Comparison of ENCODE assay signal across 10 mouse cellular contexts in the genomic region with DNA sequence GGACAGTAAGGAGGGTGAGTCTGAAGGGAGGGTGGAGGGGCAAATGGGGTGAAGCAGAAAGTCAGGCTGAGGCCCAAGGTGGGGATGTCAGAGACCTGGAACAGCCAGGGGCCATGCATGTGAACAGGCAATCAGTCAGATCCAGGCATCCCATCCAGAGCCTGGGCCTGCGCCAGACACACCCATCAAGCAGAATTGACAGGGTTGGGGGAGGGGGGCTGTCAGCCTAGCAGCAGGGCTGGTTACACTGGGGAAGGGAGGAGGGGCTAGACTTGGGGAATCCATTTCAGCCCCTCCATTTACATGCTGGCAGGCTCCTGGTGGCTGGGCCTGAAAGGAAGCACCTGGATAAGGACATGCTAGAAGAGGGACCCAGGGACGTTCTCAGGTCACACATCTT. TPM values are rescaled to one million over a fixed set of nuclear protein-coding genes. Genes with fewer than 3 reads are reported as not detected.
DNase-seq lines count a peak whose midpoint lies in the region; ATAC-seq and TF ChIP-seq lines count a peak whose summit lies in the region.
"Had no signal": no experiment of that assay in that cellular context is flagged by ENCODE, and none has a peak within 500 bp of the region (broad histone marks: within the 10 kb centered on the region; RNA-seq: fewer than 3 reads in every experiment).

No protein-coding gene starts in this region.

- peak overlapping the region; percentile 77 for H3K27ac ChIP-seq in heart, embryonic 10.5 days
- no peak overlapping the region for H3K27ac ChIP-seq in CH12.LX (ENCODE audit: insufficient read depth, low read depth)
- H3K27ac ChIP-seq in embryonic facial prominence, embryonic 14.5 days (replicated peaks; ENCODE audit: low read depth, low read length): peak overlapping the region; percentile 35
- 0 out of 2 replicates have a peak overlapping the region, but pooled peaks have one; percentile 0 for H3K27ac ChIP-seq in limb, embryonic 11.5 days (replicated peaks; ENCODE audit: low read depth, low read length)
- no peak overlapping the region for H3K27ac ChIP-seq in cerebellum, adult 2 months (ENCODE audit: insufficient read depth, low read length)

- 21% methylated on average over 2 of the region's 2 CpGs for WGBS in heart, embryonic 10.5 days
- WGBS in embryonic facial prominence, embryonic 14.5 days: 19% methylated on average over 2 of the region's 2 CpGs
- WGBS in limb, embryonic 11.5 days: 20% methylated on average over 2 of the region's 2 CpGs
- 65% methylated on average over 2 of the region's 2 CpGs for WGBS in cerebellum, adult 2 months

- peak; percentile 47; the same call in 1 of the 2 replicates for ATAC-seq in embryonic facial prominence, embryonic 14.5 days (ENCODE audit: low read depth)
- ATAC-seq in limb, embryonic 11.5 days (ENCODE audit: insufficient number of reproducible peaks, low FRiP score, low TSS enrichment, low read depth): peak; percentile 28; the same call in 1 of the 2 replicates
- ATAC-seq: activated CD4-positive, CD25-positive, alpha-beta regulatory T cell, adult 4 months had no signal

- no peak for TF ChIP-seq RAD21 in CH12.LX (IDR thresholded peaks at IDR 0.05; ENCODE audit: low read depth, low read length)

- no peak overlapping the region for H3K4me3 ChIP-seq in heart, embryonic 10.5 days
- peak overlapping the region in 1 of 3 experiments; percentile 38 for H3K4me3 ChIP-seq in CH12.LX (replicated peaks in 1 of 3; ENCODE audit: low read depth in 2 of 3, low read length in 2 of 3, poor library complexity in 1 of 3)
- H3K4me3 ChIP-seq in embryonic facial prominence, embryonic 14.5 days (ENCODE audit: low read depth, low read length): no peak overlapping the region
- H3K4me3 ChIP-seq in limb, embryonic 11.5 days (ENCODE audit: low read depth, low read length): no peak overlapping the region
- no peak overlapping the region for H3K4me3 ChIP-seq in cerebellum, adult 2 months (replicated peaks; ENCODE audit: insufficient read depth, low read depth, low read length)

- in situ Hi-C loops in CH12.LX (cut with MboI; ENCODE audit: low pct_ligation_motif_present, low pct_unique_long_range_greater_than_20kb, low sequenced_read_pairs): no loop called here

- TF ChIP-seq CTCF in CH12.LX (conservative IDR thresholded peaks at IDR 0.05 in 1 of 2, IDR thresholded peaks at IDR 0.05 in 1 of 2; ENCODE audit: low read depth in 2 of 2, low read length in 2 of 2): no peak
- no peak for TF ChIP-seq CTCF in cerebellum, adult 2 months (IDR thresholded peaks at IDR 0.05; ENCODE audit: borderline replicate concordance, insufficient read depth, low read depth, low read length)

- DNase-seq in heart, embryonic 10.5 days (ENCODE audit: low spot score): no peak
- no peak for DNase-seq in heart, adult 18-20 months
- DNase-seq in CH12.LX (ENCODE audit: extremely low read depth): peak; percentile 81
- peak; percentile 70 for DNase-seq in embryonic facial prominence, embryonic 14.5 days (ENCODE audit: low spot score)
- DNase-seq in limb, embryonic 11.5 days (ENCODE audit: low spot score): peak; percentile 53
- no peak for DNase-seq in cerebellum, adult 8-10 months
- no peak for DNase-seq in frontal cortex, postnatal 36 days (ENCODE audit: low spot score in 2 of 2)
- DNase-seq in cerebellum, adult 2 months: no peak

- H3K4me1 ChIP-seq in heart, embryonic 10.5 days: peaks cover 65% of the 10 kb centered on the region
- H3K4me1 ChIP-seq in CH12.LX (ENCODE audit: control insufficient read depth in 1 of 2, insufficient read depth in 2 of 2): peaks cover 19 to 76% of the 10 kb centered on the region in 2 experiments
- H3K4me1 ChIP-seq in embryonic facial prominence, embryonic 14.5 days (ENCODE audit: control insufficient read depth, insufficient read depth, low read length): peaks cover 43% of the 10 kb centered on the region
- peaks cover 29% of the 10 kb centered on the region for H3K4me1 ChIP-seq in limb, embryonic 11.5 days (ENCODE audit: control insufficient read depth, insufficient read depth, low read length)
- no peaks in the 10 kb centered on the region for H3K4me1 ChIP-seq in cerebellum, adult 2 months (ENCODE audit: control insufficient read depth, insufficient read depth, low read length)

- dilution Hi-C loops in CH12.LX (cut with MboI; ENCODE audit: extremely low pct_ligation_motif_present, extremely low pct_unique_long_range_greater_than_20kb, low sequenced_read_pairs): no loop called here

- H3K79me2 ChIP-seq in CH12.LX (replicated peaks; ENCODE audit: control insufficient read depth, extremely low read depth, insufficient read depth, poor library complexity, severe bottlenecking): no peaks in the 10 kb centered on the region

- H3K36me3 ChIP-seq in heart, embryonic 10.5 days: no peaks in the 10 kb centered on the region
- H3K36me3 ChIP-seq in CH12.LX (replicated peaks in 1 of 2; ENCODE audit: control insufficient read depth in 1 of 2, insufficient read depth in 1 of 2, low read length in 1 of 2): peaks cover 0 to 20% of the 10 kb centered on the region in 2 experiments
- no peaks in the 10 kb centered on the region for H3K36me3 ChIP-seq in embryonic facial prominence, embryonic 14.5 days (ENCODE audit: control insufficient read depth, insufficient read depth, low read length)
- H3K36me3 ChIP-seq in limb, embryonic 11.5 days (ENCODE audit: control insufficient read depth, insufficient read depth, low read length): no peaks in the 10 kb centered on the region

- TF ChIP-seq POLR2A in CH12.LX (IDR thresholded peaks at IDR 0.05; ENCODE audit: low read depth, low read length): no peak
- no peak for TF ChIP-seq POLR2A in cerebellum, adult 2 months (IDR thresholded peaks at IDR 0.05; ENCODE audit: borderline replicate concordance, insufficient read depth, low read length)

- no peak overlapping the region for H3K4me2 ChIP-seq in CH12.LX (ENCODE audit: insufficient read depth, low read depth, poor library complexity, severe bottlenecking)
- H3K4me2 ChIP-seq in embryonic facial prominence, embryonic 14.5 days (ENCODE audit: low read depth, low read length): no peak overlapping the region
- H3K4me2 ChIP-seq in limb, embryonic 11.5 days (ENCODE audit: low read depth, severe bottlenecking): no peak overlapping the region

- no peaks in the 10 kb centered on the region for H3K27me3 ChIP-seq in heart, embryonic 10.5 days (ENCODE audit: insufficient read depth, poor library complexity, severe bottlenecking)
- no peaks in the 10 kb centered on the region for H3K27me3 ChIP-seq in CH12.LX (replicated peaks)
- no peaks in the 10 kb centered on the region for H3K27me3 ChIP-seq in embryonic facial prominence, embryonic 14.5 days (replicated peaks; ENCODE audit: control insufficient read depth, insufficient read depth, low read length)
- no peaks in the 10 kb centered on the region for H3K27me3 ChIP-seq in limb, embryonic 11.5 days (ENCODE audit: control insufficient read depth, insufficient read depth, low read length)
- H3K27me3 ChIP-seq in cerebellum, adult 2 months (ENCODE audit: control insufficient read depth, insufficient read depth, low read length): no peaks in the 10 kb centered on the region

- no peak overlapping the region for H3K9ac ChIP-seq in CH12.LX (ENCODE audit: insufficient read depth, low read depth)
- H3K9ac ChIP-seq in embryonic facial prominence, embryonic 14.5 days (ENCODE audit: low read depth, low read length): no peak overlapping the region
- no peak overlapping the region; the same call in 1 of the 2 replicates for H3K9ac ChIP-seq in limb, embryonic 11.5 days (ENCODE audit: low read length)

- no peak for TF ChIP-seq EP300 in CH12.LX (IDR thresholded peaks at IDR 0.05; ENCODE audit: low read length)

- H3K9me3 ChIP-seq in heart, embryonic 10.5 days: no peaks in the 10 kb centered on the region
- H3K9me3 ChIP-seq in CH12.LX (replicated peaks; ENCODE audit: low read length): no peaks in the 10 kb centered on the region
- H3K9me3 ChIP-seq in embryonic facial prominence, embryonic 14.5 days (ENCODE audit: control insufficient read depth, low read length): no peaks in the 10 kb centered on the region
- H3K9me3 ChIP-seq in limb, embryonic 11.5 days (ENCODE audit: control insufficient read depth, low read length): no peaks in the 10 kb centered on the region

TF ChIP-seq in CH12.LX, 34 proteins besides CTCF, POLR2A, EP300 and RAD21:
- 0 out of 2 replicates have a peak, but pooled peaks have one; percentile 12 for TF ChIP-seq ETS1 (conservative IDR thresholded peaks at IDR 0.05; ENCODE audit: low read depth, low read length)
- no peak for TF ChIP-seq USF2 (conservative IDR thresholded peaks at IDR 0.05; ENCODE audit: low read depth, low read length)

RNA-seq across cellular contexts. Expression of a gene that starts 7.3 kb away (rescaled TPM):
- polyA plus RNA-seq in heart, embryonic 10.5 days (2016; fragmentation: Nextera tagmentation; extraction: Ambion mirVana): 9.5 and 10.4 TPM in 2 replicates
- under 1 TPM in 1 of 2 experiments, not detected in 1; 0.67 TPM for total RNA-seq in heart, adult 18-20 months (2021)
- total RNA-seq in CH12.LX (2012; rRNA removed) (1.5 and 3.1 TPM in 2 replicates), CH12.LX (2014; rRNA removed) (3.3 and 4.1 TPM in 2 replicates)
- 13.3 and 16.9 TPM in 2 replicates for polyA plus RNA-seq in CH12.LX (2012; ENCODE audit: insufficient read length, low read depth)
- 376 and 643 TPM in 2 replicates for polyA plus RNA-seq in embryonic facial prominence, embryonic 14.5 days (2014; fragmentation: Nextera tagmentation; extraction: Ambion mirVana)
- 8.0 and 10.8 TPM in 2 replicates for polyA plus RNA-seq in limb, embryonic 11.5 days (2014; fragmentation: Nextera tagmentation; extraction: Ambion mirVana)
- 0.39 and 0.65 TPM in 2 replicates for polyA plus RNA-seq in cerebellum, adult 2 months (2012; rRNA removed)
- polyA plus RNA-seq: small intestine, adult 2 months had no signal

RNA-seq across cellular contexts. Expression of a gene that starts 26.5 kb away (rescaled TPM):
- polyA plus RNA-seq in heart, embryonic 10.5 days (2016; fragmentation: Nextera tagmentation; extraction: Ambion mirVana): 17.1 and 25.1 TPM in 2 replicates
- 10 to 100 TPM; 12.2 to 29.0 TPM for total RNA-seq in heart, adult 18-20 months (2021)
- total RNA-seq in CH12.LX (2012; rRNA removed): 58.9 and 71.2 TPM in 2 replicates
- 60.7 and 70.8 TPM in 2 replicates for total RNA-seq in CH12.LX (2014; rRNA removed)
- polyA plus RNA-seq in CH12.LX (2012; ENCODE audit: insufficient read length, low read depth): 7.5 and 8.3 TPM in 2 replicates
- polyA plus RNA-seq in embryonic facial prominence, embryonic 14.5 days (2014; fragmentation: Nextera tagmentation; extraction: Ambion mirVana): 30.3 and 33.1 TPM in 2 replicates
- polyA plus RNA-seq in limb, embryonic 11.5 days (2014; fragmentation: Nextera tagmentation; extraction: Ambion mirVana): 17.8 and 19.7 TPM in 2 replicates
- 81.9 and 87.2 TPM in 2 replicates for polyA plus RNA-seq in cerebellum, adult 2 months (2012; rRNA removed)

RNA-seq across cellular contexts. Expression of a gene that starts 45.3 kb away (rescaled TPM):
- polyA plus RNA-seq in heart, embryonic 10.5 days (2016; fragmentation: Nextera tagmentation; extraction: Ambion mirVana): 32.0 and 36.9 TPM in 2 replicates
- total RNA-seq in heart, adult 18-20 months (2021): 10 to 100 TPM; 24.7 to 33.1 TPM
- total RNA-seq in CH12.LX (2012; rRNA removed) (314 and 364 TPM in 2 replicates), CH12.LX (2014; rRNA removed) (367 and 377 TPM in 2 replicates)
- 715 and 732 TPM in 2 replicates for polyA plus RNA-seq in CH12.LX (2012; ENCODE audit: insufficient read length, low read depth)
- polyA plus RNA-seq in embryonic facial prominence, embryonic 14.5 days (2014; fragmentation: Nextera tagmentation; extraction: Ambion mirVana): 40.1 and 42.6 TPM in 2 replicates
- polyA plus RNA-seq in limb, embryonic 11.5 days (2014; fragmentation: Nextera tagmentation; extraction: Ambion mirVana): 22.8 and 23.3 TPM in 2 replicates
- 4.2 and 5.9 TPM in 2 replicates for polyA plus RNA-seq in cerebellum, adult 2 months (2012; rRNA removed)

Comparison
In these comparisons a context has a peak if more than half of its experiments do, and no peak if none do; other contexts are left out.
1. DNase-seq: peak in CH12.LX (single experiment), embryonic facial prominence, embryonic 14.5 days (single experiment) and limb, embryonic 11.5 days (single experiment); none in heart, embryonic 10.5 days (single experiment), heart, adult 18-20 months (0 of 2), cerebellum, adult 8-10 months (single experiment), frontal cortex, postnatal 36 days (0 of 2) and cerebellum, adult 2 months (0 of 2).
2. H3K27ac ChIP-seq: peak in heart, embryonic 10.5 days (single experiment), embryonic facial prominence, embryonic 14.5 days (single experiment) and limb, embryonic 11.5 days (single experiment); none in CH12.LX (single experiment) and cerebellum, adult 2 months (single experiment).
3. RNA of a gene that starts 7.3 kb away (polyA plus RNA-seq): 376 to 643 TPM in embryonic facial prominence, embryonic 14.5 days; 13.3 to 16.9 TPM in CH12.LX, 9.5 to 10.4 TPM in heart, embryonic 10.5 days, 8.0 to 10.8 TPM in limb, embryonic 11.5 days and 0.39 to 0.65 TPM in cerebellum, adult 2 months; every median in the first group is over 10 times any median in the second.
4. RNA of a gene that starts 45.3 kb away (polyA plus RNA-seq): 715 to 732 TPM in CH12.LX; 40.1 to 42.6 TPM in embryonic facial prominence, embryonic 14.5 days, 32.0 to 36.9 TPM in heart, embryonic 10.5 days, 22.8 to 23.3 TPM in limb, embryonic 11.5 days and 4.2 to 5.9 TPM in cerebellum, adult 2 months; every median in the first group is over 10 times any median in the second.